Mouse (Mus musculus) mouse embryonic stem cell (cell line): ENCODE results near the gene Trp53bp1.

Source experiments
- in situ Hi-C, 2 experiments: fragments of 300-500 bp; cut with MboI; formaldehyde crosslinking; loops; 1 replicate in 1 of 2; 3 replicates in 1 of 2; pipeline ENCODE4 v1.14.3; 2019 to 2020; ENCODE audit warnings: low sequenced_read_pairs in 2 of 2, low pct_unique_long_range_greater_than_20kb in 1 of 2, mixed read lengths in 1 of 2; ENCODE audit not compliant: unreplicated experiment in 1 of 2

Trp53bp1 gene

DNA sequence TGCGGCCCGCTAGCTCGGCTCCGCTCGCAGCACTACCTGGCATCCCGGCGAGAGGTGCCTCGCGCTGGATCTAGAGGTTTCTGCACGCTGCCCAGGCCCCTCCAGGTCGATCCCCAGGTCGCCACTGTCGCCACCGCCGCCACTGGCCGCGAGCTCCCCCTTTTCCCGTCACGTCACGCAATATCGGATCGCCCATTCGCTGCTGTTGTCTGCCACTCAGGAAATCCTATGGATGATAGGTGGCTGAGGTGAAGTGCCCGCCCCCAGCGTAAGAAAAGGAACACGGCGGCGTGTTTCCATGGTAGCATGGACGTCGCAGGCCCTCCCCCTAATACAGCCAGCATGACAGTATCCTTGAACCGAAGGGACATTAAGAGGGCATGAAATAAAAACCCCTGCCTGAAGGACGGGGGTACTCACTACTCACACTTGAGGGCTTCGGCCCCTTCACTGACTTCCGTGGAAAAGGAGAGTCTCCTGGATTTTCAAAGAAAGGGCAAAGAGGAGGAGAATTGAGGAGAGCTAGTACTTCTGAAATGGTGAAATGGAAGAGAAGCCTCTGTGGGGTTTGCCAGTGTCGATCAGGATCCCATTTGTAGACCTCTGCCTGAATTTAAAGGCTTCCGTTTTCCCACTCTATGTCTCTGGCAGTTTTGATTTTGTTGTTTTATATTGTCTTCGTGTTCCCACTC, at the start of gene Trp53bp1:
Trp53bp1 (minus strand) TSS at position 172 of the 692 bp plus-strand sequence.
- in situ Hi-C loops: no loop called here

DNA sequence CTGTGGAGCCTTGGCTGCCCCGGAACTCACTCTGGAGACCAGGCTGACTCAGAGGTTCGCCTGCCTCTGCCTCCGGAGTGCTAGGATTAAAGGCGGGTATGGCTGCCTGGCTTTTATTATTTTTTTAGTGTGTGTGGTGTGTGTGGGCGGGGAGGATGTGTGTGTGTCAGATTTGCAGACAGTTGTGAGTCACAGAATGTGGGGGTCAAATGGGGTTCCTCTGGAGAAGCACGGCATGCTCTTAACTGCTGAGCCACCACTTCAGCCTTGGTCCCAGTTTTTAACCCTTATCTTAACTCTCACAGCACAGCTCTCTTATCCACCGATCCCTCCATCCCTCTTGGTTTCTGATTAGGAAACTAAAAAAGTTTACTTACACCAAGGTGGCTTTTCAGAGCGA, 45.1 kb upstream of the Trp53bp1 start:
- in situ Hi-C loops: no loop called here

DNA sequence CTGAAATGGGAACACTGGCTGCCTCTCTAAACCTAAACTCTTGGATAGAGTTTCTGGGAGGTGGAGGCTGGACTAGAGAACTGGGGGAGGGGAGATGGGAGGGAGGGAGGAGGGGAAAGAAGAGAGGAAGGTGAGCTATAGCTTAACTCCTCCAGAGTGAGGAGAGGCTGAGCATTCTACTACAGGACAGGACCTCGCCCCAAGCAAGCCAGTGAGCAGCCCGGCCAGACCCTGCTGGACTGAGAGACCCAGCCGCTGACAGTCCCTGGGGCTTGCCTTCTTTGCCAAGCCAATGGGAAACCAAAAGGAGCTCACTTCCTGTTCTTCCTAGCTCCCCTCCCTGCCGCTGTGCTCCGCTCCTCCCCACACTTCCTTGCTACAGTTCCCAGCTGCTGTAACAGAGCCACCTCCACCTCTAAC, 37.8 kb upstream of the Trp53bp1 start:
- in situ Hi-C loops: no loop called here

DNA sequence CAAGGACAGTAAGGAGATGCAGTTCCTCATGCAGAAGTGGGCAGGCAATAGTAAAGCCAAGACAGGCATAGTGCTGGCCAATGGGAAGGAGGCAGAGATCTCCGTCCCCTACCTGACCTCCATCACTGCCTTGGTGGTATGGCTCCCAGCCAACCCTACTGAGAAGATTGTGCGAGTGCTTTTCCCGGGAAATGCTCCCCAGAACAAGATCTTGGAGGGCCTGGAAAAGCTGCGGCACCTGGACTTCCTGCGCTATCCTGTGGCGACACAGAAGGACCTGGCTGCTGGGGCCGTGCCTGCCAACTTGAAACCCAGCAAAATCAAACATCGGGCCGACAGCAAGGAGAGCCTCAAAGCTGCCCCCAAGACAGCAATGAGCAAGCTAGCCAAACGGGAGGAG, 28.8 kb upstream of the Trp53bp1 start:
- in situ Hi-C loops: no loop called here

DNA sequence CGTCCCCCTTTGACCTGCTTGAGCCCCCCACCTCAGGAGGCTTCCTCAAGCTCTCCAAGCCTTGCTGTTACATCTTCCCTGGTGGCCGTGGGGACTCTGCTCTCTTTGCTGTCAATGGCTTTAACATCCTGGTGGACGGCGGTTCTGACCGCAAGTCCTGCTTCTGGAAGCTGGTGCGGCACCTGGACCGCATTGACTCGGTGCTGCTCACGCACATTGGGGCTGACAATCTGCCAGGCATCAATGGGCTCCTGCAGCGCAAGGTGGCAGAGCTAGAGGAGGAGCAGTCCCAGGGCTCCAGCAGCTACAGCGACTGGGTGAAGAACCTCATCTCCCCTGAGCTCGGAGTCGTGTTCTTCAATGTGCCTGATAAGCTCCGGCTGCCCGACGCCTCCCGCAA, 28.3 kb upstream of the Trp53bp1 start:
- in situ Hi-C loops: no loop called here

DNA sequence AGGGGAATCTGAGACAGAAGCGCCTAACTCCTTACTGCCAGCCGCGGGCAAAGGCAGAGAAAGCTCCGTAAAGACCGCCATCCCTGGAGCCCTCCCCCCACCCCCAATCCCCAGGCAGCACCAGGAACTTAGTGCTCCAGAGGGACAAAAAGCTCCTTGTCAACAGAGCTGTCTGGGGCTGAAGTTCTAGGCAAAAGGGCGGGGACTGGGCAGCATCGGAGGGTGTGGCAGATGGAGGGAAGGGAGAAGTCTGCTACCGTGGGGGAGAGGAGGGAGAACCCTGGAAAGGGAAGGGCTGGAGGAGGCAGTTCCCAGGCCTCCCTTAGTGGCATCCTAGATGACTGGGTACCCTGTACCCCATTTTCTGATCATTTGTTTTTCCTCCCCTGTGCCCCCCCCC, 26.9 kb upstream of the Trp53bp1 start:
- in situ Hi-C loops: no loop called here

DNA sequence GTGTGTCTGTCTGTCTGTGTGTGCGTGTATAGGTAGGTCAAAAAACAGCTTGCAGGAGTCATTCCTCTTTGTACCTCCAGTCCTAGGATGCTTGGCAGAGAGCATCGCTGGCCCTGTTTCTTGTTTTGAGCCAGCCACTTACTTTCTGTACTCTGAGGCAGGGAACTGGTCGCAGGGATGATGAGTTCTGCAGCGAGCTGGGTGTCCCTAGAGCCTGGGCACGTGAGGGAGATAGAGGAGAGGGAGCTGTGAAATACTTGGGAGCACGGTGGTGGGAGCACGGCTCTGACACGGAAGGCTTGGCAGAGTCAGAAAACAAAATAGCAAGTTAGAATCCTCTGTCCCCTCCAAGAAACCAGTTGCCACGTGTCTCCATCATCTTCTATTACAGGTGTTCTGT, 26.5 kb upstream of the Trp53bp1 start:
- in situ Hi-C loops: no loop called here

DNA sequence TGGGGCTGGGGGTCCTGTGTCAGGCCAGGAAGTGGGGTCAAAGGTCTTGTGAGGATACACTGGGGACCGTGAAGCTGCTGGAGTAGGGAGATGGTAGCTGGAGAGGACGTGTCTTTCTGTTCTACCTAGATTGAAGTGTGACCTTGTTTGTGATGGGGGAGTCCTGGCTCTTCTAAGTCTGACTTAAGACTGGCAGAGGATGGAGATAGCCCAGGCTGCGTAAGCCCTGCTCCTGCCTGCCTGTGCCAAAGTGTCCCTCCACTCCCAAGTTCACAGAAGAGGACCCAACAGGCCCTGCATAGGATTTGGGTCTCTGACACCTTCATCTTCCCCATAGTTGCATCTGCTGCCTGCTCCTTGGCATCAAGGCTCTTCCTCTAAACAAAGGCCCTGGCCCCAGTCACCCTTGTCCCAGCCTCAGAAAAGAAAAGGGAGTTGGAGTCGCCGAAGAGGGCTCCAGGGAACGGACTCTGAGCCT, 25.6 kb upstream of the Trp53bp1 start:
- in situ Hi-C loops: no loop called here

DNA sequence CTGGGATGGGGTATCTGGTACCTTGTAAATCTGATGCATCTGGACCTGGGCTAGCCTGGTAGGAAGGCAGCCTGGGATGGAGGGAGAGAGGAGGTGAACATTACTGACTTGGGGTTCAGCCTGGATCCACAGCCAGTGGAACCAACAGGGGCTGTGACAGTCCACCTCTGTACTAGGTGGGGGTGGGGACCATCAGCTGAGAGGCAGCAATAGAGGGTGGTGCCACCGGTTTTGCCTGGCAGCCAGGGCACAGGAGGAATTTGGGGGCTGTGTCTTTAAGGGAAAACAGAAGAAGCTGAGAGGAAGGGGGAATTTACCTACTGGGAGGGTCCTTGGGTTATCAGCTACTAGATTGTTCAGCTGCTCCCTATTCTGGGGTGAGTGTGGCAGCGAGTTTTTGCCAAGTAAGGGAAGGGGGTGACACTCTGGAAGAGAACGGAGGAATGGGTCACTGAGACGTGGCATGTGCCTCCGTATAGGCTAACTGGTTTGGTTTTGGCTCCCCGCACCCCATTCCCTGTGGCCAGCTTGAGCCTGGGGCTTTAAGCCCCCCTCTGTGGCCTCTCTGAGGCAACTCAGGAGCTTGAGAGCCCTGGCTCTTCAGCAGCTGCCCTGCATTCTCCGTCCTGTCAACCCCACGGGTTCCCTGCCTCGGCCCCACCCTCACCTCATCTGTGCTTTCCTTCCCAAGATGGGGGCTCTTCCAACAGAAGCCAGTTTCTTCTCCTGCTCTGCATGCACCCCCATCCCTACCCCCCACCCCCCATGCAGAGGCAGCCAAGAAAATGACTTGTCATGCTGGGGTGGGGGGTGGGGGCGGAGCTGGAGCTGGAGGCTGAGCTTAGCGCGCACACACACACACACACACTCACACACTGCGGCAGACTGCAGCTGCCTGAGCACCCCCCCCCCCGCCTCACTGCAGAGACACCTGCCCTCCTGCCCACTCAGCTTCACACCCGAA, 24.7 kb upstream of the Trp53bp1 start:
- in situ Hi-C loops: no loop called here

DNA sequence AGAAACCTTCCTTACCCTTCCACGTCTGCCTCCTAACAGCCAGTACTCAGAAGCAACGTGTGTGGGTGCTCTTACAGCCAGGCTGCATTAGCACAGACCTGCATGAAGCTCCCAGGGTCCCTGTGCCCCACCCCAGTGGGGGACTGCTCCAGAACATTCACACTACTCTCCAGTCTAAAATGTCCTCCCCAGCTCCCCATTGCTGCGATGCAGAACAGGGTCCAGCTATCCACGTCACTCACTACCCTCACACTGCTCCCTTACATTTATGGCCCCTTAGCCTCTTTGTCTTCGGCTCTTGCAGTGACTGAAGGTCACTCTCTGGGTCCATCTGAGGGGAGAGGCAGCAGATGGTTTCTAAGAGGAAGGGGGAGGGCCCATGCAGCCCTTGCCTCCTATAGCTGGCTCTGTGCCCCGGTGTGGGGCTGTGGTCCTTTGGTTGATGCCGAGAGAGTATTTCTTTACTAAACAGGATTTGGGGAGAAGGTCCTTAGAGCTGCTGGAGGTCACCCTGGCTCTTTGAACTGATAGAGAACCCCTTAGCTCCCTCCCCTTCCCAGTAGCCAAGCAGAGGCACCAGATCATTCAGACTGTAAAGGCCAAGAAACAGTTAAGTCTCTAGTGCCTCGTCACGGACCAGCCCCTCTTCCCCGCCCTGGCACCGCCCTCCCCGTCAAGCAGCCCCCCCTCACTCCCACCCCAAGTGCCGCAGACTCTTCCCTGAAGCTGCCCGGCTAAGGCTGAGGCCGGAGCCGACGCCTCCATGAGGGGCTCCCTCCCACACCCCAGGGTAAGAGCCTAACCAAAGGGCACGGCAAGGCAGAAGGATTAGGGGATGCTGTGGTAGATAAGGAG, 23.8 kb upstream of the Trp53bp1 start:
- in situ Hi-C loops: no loop called here

DNA sequence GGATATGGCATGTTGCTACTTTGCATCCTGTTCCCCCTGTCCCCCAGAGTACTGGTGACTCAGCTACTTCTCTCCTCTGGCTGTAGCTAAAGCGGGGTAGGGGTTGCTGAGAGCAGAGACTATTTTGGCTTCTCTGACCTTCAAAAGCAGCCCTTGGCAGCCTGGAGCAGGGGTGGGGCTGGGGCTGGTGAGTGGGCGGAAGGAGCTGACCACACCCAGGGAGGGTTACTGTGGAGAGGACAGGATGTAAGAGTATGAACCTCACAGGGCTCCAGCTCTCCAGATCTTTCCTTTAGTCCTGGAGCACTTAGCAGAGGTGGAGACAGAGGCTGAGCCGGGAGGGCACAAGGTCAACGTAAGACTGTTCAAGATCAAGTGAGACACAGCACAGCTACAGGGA, 23.0 kb upstream of the Trp53bp1 start:
- in situ Hi-C loops: no loop called here

DNA sequence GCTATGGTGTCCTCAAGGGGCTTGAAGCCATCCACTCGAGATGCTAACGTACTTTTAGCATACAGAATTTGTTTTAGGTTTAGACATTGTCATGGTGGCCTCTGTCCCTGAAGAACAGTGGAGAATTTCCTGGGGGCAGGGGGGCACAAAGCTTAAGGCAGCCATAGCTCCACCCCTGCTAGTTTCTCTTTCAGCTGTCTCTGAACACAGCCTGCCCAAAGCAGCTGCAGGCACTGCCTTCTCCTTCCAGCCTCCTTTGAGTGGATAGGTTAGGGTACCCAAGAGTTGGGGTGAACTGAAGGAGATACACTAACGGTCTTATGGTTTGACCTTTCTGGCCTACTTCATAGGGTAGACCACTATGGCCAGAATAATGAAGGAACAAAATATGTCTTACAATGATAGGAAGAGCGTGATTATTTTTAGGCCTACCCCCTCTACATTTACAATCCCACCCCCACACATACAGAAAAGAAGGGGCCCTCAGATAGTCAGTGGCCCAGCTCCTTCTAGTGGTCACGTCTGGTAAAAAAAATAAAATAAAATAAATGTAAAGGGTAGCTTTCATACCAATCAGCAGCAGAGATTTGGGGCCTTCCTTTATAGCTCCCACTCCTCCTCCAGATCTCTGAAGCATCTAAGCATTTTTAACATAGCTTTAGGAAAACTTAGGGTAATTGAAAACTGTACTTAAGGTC, 21.3 kb upstream of the Trp53bp1 start:
- in situ Hi-C loops: no loop called here

DNA sequence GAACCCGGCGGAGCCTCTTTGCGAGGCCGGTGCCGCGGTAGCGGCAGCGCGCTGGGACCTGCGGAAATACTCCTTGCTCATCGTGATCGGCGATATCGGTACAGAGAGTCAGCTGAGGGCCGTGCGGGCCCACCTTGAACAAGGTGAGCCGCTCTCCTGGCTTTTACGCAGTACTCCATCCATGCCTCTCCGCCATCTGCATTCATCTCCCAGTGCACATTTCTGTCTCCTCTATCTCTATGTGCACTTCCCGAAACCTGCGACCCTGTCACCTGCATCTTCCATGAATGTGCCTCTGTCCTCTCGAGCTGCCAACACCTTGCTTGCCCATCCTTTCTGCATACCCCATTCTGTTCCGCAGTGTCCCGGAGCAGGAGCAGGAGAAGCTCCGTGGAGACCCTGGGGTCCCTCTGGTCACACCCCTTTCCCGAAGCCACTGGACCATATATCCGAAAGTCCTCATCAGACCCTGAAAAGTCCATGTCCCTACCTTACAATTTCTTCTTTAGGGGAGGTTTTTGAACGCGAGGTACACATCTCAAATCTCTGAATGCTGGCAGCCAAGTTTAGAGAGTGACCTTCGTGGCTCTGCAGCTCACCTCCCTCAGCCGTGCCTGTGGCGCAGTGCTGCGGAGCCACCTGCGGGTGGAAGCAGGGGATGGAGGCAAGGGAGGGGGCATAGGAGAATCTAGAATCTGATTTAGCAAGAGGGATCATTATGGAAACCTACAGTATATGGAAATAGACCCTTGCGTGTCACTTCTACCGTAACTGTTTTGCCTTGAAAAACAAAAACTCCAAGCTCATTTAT, 18.7 kb upstream of the Trp53bp1 start:
- in situ Hi-C loops: no loop called here

DNA sequence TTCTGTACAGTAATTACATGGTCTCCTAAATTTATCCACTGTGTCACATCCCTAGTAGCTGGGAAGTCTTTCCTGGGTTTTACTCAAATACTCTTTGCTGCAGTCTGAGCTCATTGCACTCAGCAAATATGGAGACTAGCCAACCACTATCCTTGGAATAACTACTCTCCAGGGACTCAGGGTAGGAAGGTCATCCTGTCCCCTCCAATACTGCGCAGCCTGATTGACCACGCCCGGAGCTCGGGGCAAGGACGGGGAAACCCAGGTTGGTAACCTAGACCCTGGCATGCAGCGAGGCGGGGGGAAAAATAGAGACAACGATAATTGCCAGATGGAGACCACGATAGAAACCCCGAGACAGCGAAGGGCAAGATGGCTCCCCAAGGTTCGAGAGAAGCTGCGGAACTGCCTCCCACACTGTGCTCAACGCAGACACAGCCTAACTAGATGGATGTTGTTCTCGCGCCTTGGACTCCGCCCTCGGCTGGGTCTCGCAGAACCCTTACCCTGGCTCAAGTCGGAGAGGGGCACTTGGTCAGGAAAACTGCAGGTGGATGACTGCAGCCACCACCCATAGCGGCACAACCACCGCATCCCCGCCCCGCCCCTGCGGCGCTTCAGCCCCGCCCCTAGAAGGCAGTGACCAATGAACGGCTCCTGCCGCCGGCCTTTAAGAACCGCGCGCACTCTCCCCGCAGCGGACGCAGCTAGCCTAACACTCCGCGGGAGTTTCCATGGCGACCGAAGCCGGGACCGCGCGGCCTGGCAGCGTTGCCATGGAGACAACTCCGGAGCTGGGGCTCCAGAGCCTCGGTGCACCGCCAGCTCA, 17.9 kb upstream of the Trp53bp1 start, which contains the start of gene Map1a:
Map1a (plus strand) TSS at position 700 of the 829 bp plus-strand sequence.
- in situ Hi-C loops: no loop called here

DNA sequence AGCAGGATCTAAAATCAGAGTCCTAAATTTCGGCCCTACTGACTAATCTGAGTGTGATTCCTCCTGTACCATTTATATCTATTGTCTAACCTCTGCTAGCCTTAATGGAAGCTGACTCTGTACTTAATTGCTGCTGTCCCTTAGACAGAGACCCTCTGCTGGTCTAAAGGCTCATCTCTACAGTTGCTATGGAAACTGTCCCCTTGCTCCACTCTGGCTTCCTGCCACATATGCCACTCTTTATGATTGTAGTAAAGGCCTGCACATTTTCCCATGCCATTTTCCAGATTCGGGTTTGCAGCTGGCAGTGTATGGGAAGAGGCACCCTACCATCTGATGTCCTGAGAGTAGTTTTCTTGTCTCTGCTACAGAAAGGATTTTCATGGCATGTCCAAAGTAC, 16.6 kb upstream of the Trp53bp1 start:
- in situ Hi-C loops: no loop called here

DNA sequence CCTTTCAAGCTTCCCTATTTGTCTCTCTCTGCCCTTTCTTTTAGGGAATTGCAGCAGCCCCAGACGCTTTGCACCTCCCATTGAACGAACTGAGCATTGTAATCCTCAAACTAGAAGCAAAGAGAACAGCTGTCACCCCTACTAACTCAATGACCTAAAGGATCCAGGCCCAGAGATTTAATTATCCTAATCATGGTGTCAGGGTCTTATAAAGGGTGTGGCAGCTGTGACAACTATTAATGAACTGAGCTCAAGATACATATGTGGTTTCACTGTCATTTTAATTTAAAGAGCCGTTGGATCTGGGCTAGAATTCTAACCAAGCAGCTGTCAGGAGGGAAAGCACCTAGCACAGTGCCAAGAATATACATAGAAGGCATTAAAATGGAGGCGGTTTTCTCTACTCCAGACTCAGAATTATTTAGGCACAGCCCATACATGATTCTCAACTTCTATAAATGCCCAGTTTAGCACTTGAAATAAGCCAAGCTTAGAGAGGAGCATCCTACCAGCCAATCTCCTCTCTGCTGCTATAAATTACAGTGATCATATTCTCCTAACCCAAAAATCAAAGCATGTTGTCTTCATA, 815 bp upstream of the Trp53bp1 start:
- in situ Hi-C loops: no loop called here
